ENCODE assay signal across 8 mouse cellular contexts in genomic region chr10:34207503-34207850, GRCm38 (mm10). TPM values are rescaled to one million over a fixed set of nuclear protein-coding genes. Genes with fewer than 3 reads are reported as not detected.
DNase-seq lines count a peak whose midpoint lies in the region; ATAC-seq and TF ChIP-seq lines count a peak whose summit lies in the region.

Gene Dse, minus strand, starts transcription at chr10:34207715.

- peak; percentile 48 for ATAC-seq in embryonic facial prominence, embryonic 14.5 days (ENCODE audit: low read depth)
- ATAC-seq in intestine, embryonic 16.5 days: no peak; the same call in 1 of the 2 replicates
- ATAC-seq in midbrain, embryonic 16.5 days: peak; percentile 2; the same call in 1 of the 2 replicates

- DNase-seq in left cerebral cortex, adult 2 months (ENCODE audit: extremely low spot score in 1 of 2, low spot score in 2 of 2): peak in 1 of 2 experiments; percentile 22
- DNase-seq in left cerebral cortex, adult 11 months (ENCODE audit: low spot score): no peak
- DNase-seq in adrenal gland, adult 8-10 months: no peak
- peak; percentile 91 for DNase-seq in embryonic facial prominence, embryonic 14.5 days (ENCODE audit: low spot score)
- DNase-seq in cerebellum, adult 11-12 months: no peak
- no peak for DNase-seq in cerebellum, adult 8-10 months

- TF ChIP-seq CTCF in left cerebral cortex, adult 2 months (IDR thresholded peaks at IDR 0.05): no peak

- H3K27me3 ChIP-seq in embryonic facial prominence, embryonic 14.5 days (replicated peaks; ENCODE audit: control insufficient read depth, insufficient read depth, low read length): no peaks in the 10 kb centered on the region
- no peaks in the 10 kb centered on the region for H3K27me3 ChIP-seq in intestine, embryonic 16.5 days (replicated peaks; ENCODE audit: control insufficient read depth, insufficient read depth, low read length)
- no peaks in the 10 kb centered on the region for H3K27me3 ChIP-seq in midbrain, embryonic 16.5 days (ENCODE audit: control insufficient read depth, insufficient read depth, low read depth, low read length)

- peak within 1 kb of the TSS; percentile 60 for H3K4me2 ChIP-seq in embryonic facial prominence, embryonic 14.5 days (ENCODE audit: low read depth, low read length)
- H3K4me2 ChIP-seq in intestine, embryonic 16.5 days (ENCODE audit: low read depth, low read length): peak within 1 kb of the TSS; percentile 78
- H3K4me2 ChIP-seq in midbrain, embryonic 16.5 days (ENCODE audit: low read length): peak within 1 kb of the TSS; percentile 89

- peak within 1 kb of the TSS; percentile 85 for H3K9ac ChIP-seq in embryonic facial prominence, embryonic 14.5 days (ENCODE audit: low read depth, low read length)
- peak within 1 kb of the TSS; percentile 86 for H3K9ac ChIP-seq in intestine, embryonic 16.5 days (ENCODE audit: low read depth, low read length)
- H3K9ac ChIP-seq in midbrain, embryonic 16.5 days (ENCODE audit: low read depth, low read length): peak within 1 kb of the TSS; percentile 96

- under 1% methylated on average over 10 of the region's 14 CpGs for WGBS in embryonic facial prominence, embryonic 14.5 days
- 0% methylated on average over 10 of the region's 14 CpGs for WGBS in intestine, embryonic 16.5 days
- WGBS in midbrain, embryonic 16.5 days: under 1% methylated on average over 14 of the region's 14 CpGs

- no peaks in the 10 kb centered on the region for H3K36me3 ChIP-seq in embryonic facial prominence, embryonic 14.5 days (ENCODE audit: control insufficient read depth, insufficient read depth, low read length)
- H3K36me3 ChIP-seq in intestine, embryonic 16.5 days (ENCODE audit: control insufficient read depth, insufficient read depth, low read length): no peaks in the 10 kb centered on the region
- H3K36me3 ChIP-seq in midbrain, embryonic 16.5 days (ENCODE audit: control insufficient read depth, insufficient read depth, low read length): no peaks in the 10 kb centered on the region

- peak within 1 kb of the TSS; percentile 84 for H3K4me3 ChIP-seq in left cerebral cortex, adult 2 months
- peak within 1 kb of the TSS; percentile 70 for H3K4me3 ChIP-seq in embryonic facial prominence, embryonic 14.5 days (ENCODE audit: low read depth, low read length)
- H3K4me3 ChIP-seq in intestine, embryonic 16.5 days (ENCODE audit: low read length): peak within 1 kb of the TSS; percentile 86
- H3K4me3 ChIP-seq in midbrain, embryonic 16.5 days (ENCODE audit: low read depth, low read length): peak within 1 kb of the TSS; percentile 89

- peak within 1 kb of the TSS; percentile 77 for H3K27ac ChIP-seq in left cerebral cortex, adult 2 months
- peak within 1 kb of the TSS; percentile 93 for H3K27ac ChIP-seq in embryonic facial prominence, embryonic 14.5 days (replicated peaks; ENCODE audit: low read depth, low read length)
- H3K27ac ChIP-seq in intestine, embryonic 16.5 days (ENCODE audit: low read length): peak within 1 kb of the TSS; percentile 90
- H3K27ac ChIP-seq in midbrain, embryonic 16.5 days (ENCODE audit: low read length): peak within 1 kb of the TSS; percentile 80

- intact Hi-C loops in left cerebral cortex, adult 2 months (cut with DNase I): loop anchor here (2.0 to 10.0 kb wide), 2 partner anchors 73 to 173 kb away; partner anchors contain the start of gene Trappc3l

- H3K9me3 ChIP-seq in embryonic facial prominence, embryonic 14.5 days (ENCODE audit: control insufficient read depth, low read length): no peaks in the 10 kb centered on the region
- H3K9me3 ChIP-seq in intestine, embryonic 16.5 days (ENCODE audit: control insufficient read depth, low read length): no peaks in the 10 kb centered on the region
- no peaks in the 10 kb centered on the region for H3K9me3 ChIP-seq in midbrain, embryonic 16.5 days (replicated peaks; ENCODE audit: control insufficient read depth, low read length, poor library complexity, severe bottlenecking)

- peaks cover 13% of the 10 kb centered on the region for H3K4me1 ChIP-seq in embryonic facial prominence, embryonic 14.5 days (ENCODE audit: control insufficient read depth, insufficient read depth, low read length)
- no peaks in the 10 kb centered on the region; the same call in 1 of the 2 replicates for H3K4me1 ChIP-seq in intestine, embryonic 16.5 days (ENCODE audit: control insufficient read depth, insufficient read depth, low read length)
- H3K4me1 ChIP-seq in midbrain, embryonic 16.5 days (ENCODE audit: control insufficient read depth, insufficient read depth, low read length): 0 out of 2 replicates have a peak, but pooled peaks cover 2% of the 10 kb centered on the region

RNA-seq across cellular contexts. Expression of gene Dse, which starts in this region (rescaled TPM):
- total RNA-seq in left cerebral cortex, adult 2 months (2021): 1 to 10 TPM; 6.3 to 7.4 TPM
- total RNA-seq in adrenal gland, adult 8-10 months (2022): 10 to 100 TPM; 11.0 to 15.5 (median 11.8) TPM
- polyA plus RNA-seq in embryonic facial prominence, embryonic 14.5 days (2014; fragmentation: Nextera tagmentation; extraction: Ambion mirVana): 46.7 and 49.6 TPM in 2 replicates
- 13.6 and 14.8 TPM in 2 replicates for polyA plus RNA-seq in intestine, embryonic 16.5 days (2015; fragmentation: Nextera tagmentation; extraction: Ambion mirVana)
- polyA plus RNA-seq in midbrain, embryonic 16.5 days (2015; fragmentation: Nextera tagmentation; extraction: Ambion mirVana): 6.1 and 6.7 TPM in 2 replicates
